Mouse (Mus musculus) intestine, embryonic 16.5 days (tissue): ENCODE results near the gene E330009J07Rik. TPM values are rescaled to one million over a fixed set of nuclear protein-coding genes. Genes with fewer than 3 reads are reported as not detected.

Source experiments
- ATAC-seq: fragments of 200-750 bp; cut with Nextera tagmentation; 2 replicates; pipeline ENCODE4 v1.8.0; 2017; ENCODE audit warnings: moderate TSS enrichment, moderate library complexity
- H3K27ac ChIP-seq: fragments of 300-500 bp; sonication (generic); 2 replicates; pipeline ENCODE4 v1.5.1; 2014; ENCODE audit warnings: mild to moderate bottlenecking, low read length
- H3K27me3 ChIP-seq: fragments of 300-500 bp; sonication (generic); replicated peaks from 2 replicates; pipeline ENCODE4 v1.6.1; 2014; ENCODE audit warnings: low read length, control low read depth, mixed read lengths; ENCODE audit not compliant: control insufficient read depth, insufficient read depth
- H3K36me3 ChIP-seq: fragments of 300-500 bp; sonication (generic); 2 replicates; pipeline ENCODE4 v1.6.1; 2014; ENCODE audit warnings: low read length, control low read depth; ENCODE audit not compliant: control insufficient read depth, insufficient read depth
- H3K4me1 ChIP-seq: fragments of 300-500 bp; sonication (generic); 2 replicates; pipeline ENCODE4 v1.6.1; 2014; ENCODE audit warnings: low read length, control low read depth, mixed read lengths; ENCODE audit not compliant: control insufficient read depth, insufficient read depth
- H3K4me2 ChIP-seq: fragments of 300-500 bp; sonication (generic); 2 replicates; pipeline ENCODE4 v1.6.1; 2014; ENCODE audit warnings: low read depth, low read length, control low read depth
- H3K4me3 ChIP-seq: fragments of 300-500 bp; sonication (generic); 2 replicates; pipeline ENCODE4 v1.5.1; 2014; ENCODE audit warnings: mild to moderate bottlenecking, low read length
- H3K9ac ChIP-seq: fragments of 300-500 bp; sonication (generic); 2 replicates; pipeline ENCODE4 v1.6.1; 2014; ENCODE audit warnings: low read depth, low read length
- H3K9me3 ChIP-seq: fragments of 300-500 bp; sonication (generic); 2 replicates; pipeline ENCODE4 v1.6.1; 2016; ENCODE audit warnings: low read length, control low read depth; ENCODE audit not compliant: control insufficient read depth
- WGBS: fragments of 180-500 bp; shearing (Covaris S2); extraction: QIAGEN DNeasy Blood & Tissue Kit; methylation state at CpG from one replicate; pipeline ENCODE4 v1.1.7; 2014; 5-methylcytosine and 5-hydroxymethylcytosine counted together
- polyA plus RNA-seq: library from polyadenylated mRNA; unstranded; fragments of >200 nt; fragmentation: Nextera tagmentation; extraction: Ambion mirVana; gene quantifications from 2 replicates; pipeline ENCODE4 v1.2.1, GENCODE M21; 2015

The E330009J07Rik gene
- 6.0 and 6.2 TPM in 2 replicates for polyA plus RNA-seq

- Histone ChIP-seq H3K9ac (peak within 1 kb of the TSS; percentile 82), H3K36me3 (no peaks in the 10 kb centered on the region), H3K27ac (no peak within 1 kb of the TSS), H3K9me3 (no peaks in the 10 kb centered on the region), H3K4me2 (peak within 1 kb of the TSS; percentile 77), H3K4me3 (peak within 1 kb of the TSS; percentile 81), H3K27me3 (0 out of 2 replicates have a peak, but pooled peaks cover 3% of the 10 kb centered on the region), H3K4me1 (peaks cover 6% of the 10 kb centered on the region; the same call in 1 of the 2 replicates)
- ATAC-seq: peak; percentile 90
- under 1% methylated on average over 38 of the region's 38 CpGs for WGBS
Measured at GRCm38 (mm10) chr6:40436047-40436483, at the start of gene E330009J07Rik. Gene E330009J07Rik (minus strand): TSS chr6:40436135.

GRCm38 (mm10) chr6:40482318-40482717, 46.4 kb upstream of the E330009J07Rik start:
- H3K9ac ChIP-seq: no peak overlapping the region
- no peak for ATAC-seq
- no peaks in the 10 kb centered on the region for H3K9me3 ChIP-seq
- 88% methylated on average over 5 of the region's 5 CpGs for WGBS
- H3K4me1 ChIP-seq: no peaks in the 10 kb centered on the region
- H3K4me2 ChIP-seq: no peak overlapping the region
- H3K27ac ChIP-seq: no peak overlapping the region
- H3K36me3 ChIP-seq: peaks cover 17% of the 10 kb centered on the region
- H3K27me3 ChIP-seq: no peaks in the 10 kb centered on the region
- H3K4me3 ChIP-seq: no peak overlapping the region

GRCm38 (mm10) chr6:40479705-40480104, 43.8 kb upstream of the E330009J07Rik start:
- H3K9ac ChIP-seq: no peak overlapping the region
- H3K4me1 ChIP-seq: no peaks in the 10 kb centered on the region
- no peak overlapping the region for H3K4me3 ChIP-seq
- H3K27ac ChIP-seq: no peak overlapping the region
- WGBS: 71% methylated on average over 1 of the region's 1 CpGs
- H3K36me3 ChIP-seq: peaks cover 31% of the 10 kb centered on the region
- no peak for ATAC-seq
- H3K27me3 ChIP-seq: no peaks in the 10 kb centered on the region
- no peak overlapping the region for H3K4me2 ChIP-seq
- no peaks in the 10 kb centered on the region for H3K9me3 ChIP-seq

- Histone ChIP-seq H3K36me3 (peaks cover 26% of the 10 kb centered on the region), H3K27me3 (no peaks in the 10 kb centered on the region), H3K4me1 (peaks cover 3% of the 10 kb centered on the region), H3K9me3 (no peaks in the 10 kb centered on the region), H3K27ac (no peak overlapping the region), H3K9ac (no peak overlapping the region), H3K4me2 (no peak overlapping the region), H3K4me3 (no peak overlapping the region)
- no peak for ATAC-seq
- 85% methylated on average over 4 of the region's 4 CpGs for WGBS
Measured at GRCm38 (mm10) chr6:40476132-40476531, 40.2 kb upstream of the E330009J07Rik start.

GRCm38 (mm10) chr6:40471720-40472010, 35.7 kb upstream of the E330009J07Rik start:
- no peaks in the 10 kb centered on the region for H3K9me3 ChIP-seq
- no peaks in the 10 kb centered on the region for H3K27me3 ChIP-seq
- H3K4me1 ChIP-seq: peaks cover 3% of the 10 kb centered on the region
- H3K4me2 ChIP-seq: peak overlapping the region; percentile 61
- peaks cover 13% of the 10 kb centered on the region for H3K36me3 ChIP-seq
- H3K9ac ChIP-seq: peak overlapping the region; percentile 89
- peak overlapping the region; percentile 96 for H3K27ac ChIP-seq
- WGBS: 1% methylated on average over 7 of the region's 7 CpGs
- peak overlapping the region; percentile 74 for H3K4me3 ChIP-seq
- ATAC-seq: peak; percentile 10; the same call in 1 of the 2 replicates

GRCm38 (mm10) chr6:40470916-40471719, 35.2 kb upstream of the E330009J07Rik start, which contains the start of gene Ssbp1:
Gene Ssbp1 (plus strand): TSS chr6:40471352.
- under 1% methylated on average over 54 of the region's 54 CpGs for WGBS
- Histone ChIP-seq H3K36me3 (peaks cover 12% of the 10 kb centered on the region), H3K9ac (peak within 1 kb of the TSS; percentile 89), H3K9me3 (no peaks in the 10 kb centered on the region), H3K4me2 (peak within 1 kb of the TSS; percentile 77), H3K4me1 (peaks cover 3% of the 10 kb centered on the region), H3K27ac (peak within 1 kb of the TSS; percentile 96), H3K4me3 (peak within 1 kb of the TSS; percentile 74), H3K27me3 (no peaks in the 10 kb centered on the region)
- ATAC-seq: peak; percentile 98

- Histone ChIP-seq H3K27me3 (no peaks in the 10 kb centered on the region), H3K9ac (no peak overlapping the region), H3K4me1 (no peaks in the 10 kb centered on the region), H3K4me3 (no peak overlapping the region), H3K4me2 (no peak overlapping the region), H3K27ac (no peak overlapping the region), H3K36me3 (no peaks in the 10 kb centered on the region), H3K9me3 (no peaks in the 10 kb centered on the region)
- no peak for ATAC-seq
- 54% methylated on average over 6 of the region's 6 CpGs for WGBS
Measured at GRCm38 (mm10) chr6:40465710-40466109, 29.8 kb upstream of the E330009J07Rik start.

- no peak overlapping the region for H3K4me3 ChIP-seq
- no peaks in the 10 kb centered on the region for H3K4me1 ChIP-seq
- H3K9me3 ChIP-seq: no peaks in the 10 kb centered on the region
- H3K27me3 ChIP-seq: no peaks in the 10 kb centered on the region
- no peak for ATAC-seq
- H3K4me2 ChIP-seq: no peak overlapping the region
- H3K9ac ChIP-seq: no peak overlapping the region
- no peaks in the 10 kb centered on the region for H3K36me3 ChIP-seq
- no peak overlapping the region for H3K27ac ChIP-seq
- 20% methylated on average over 7 of the region's 7 CpGs for WGBS
Measured at GRCm38 (mm10) chr6:40454436-40455041, 18.6 kb upstream of the E330009J07Rik start.

GRCm38 (mm10) chr6:40448626-40449025, 12.7 kb upstream of the E330009J07Rik start:
- Histone ChIP-seq H3K4me2 (no peak overlapping the region), H3K4me1 (no peaks in the 10 kb centered on the region), H3K4me3 (no peak overlapping the region), H3K36me3 (no peaks in the 10 kb centered on the region), H3K9ac (no peak overlapping the region), H3K9me3 (no peaks in the 10 kb centered on the region), H3K27me3 (no peaks in the 10 kb centered on the region), H3K27ac (no peak overlapping the region)
- ATAC-seq: no peak
